Mouse (Mus musculus) embryonic facial prominence, embryonic 10.5 days (tissue): ENCODE data around the gene Fam209. TPM values are rescaled to one million over a fixed set of nuclear protein-coding genes. Genes with fewer than 3 reads are reported as not detected.

Source experiments
- DNase-seq: peaks from one replicate; pipeline ENCODE4 v3.0.0-alpha.2; 2017; ENCODE audit warnings: low spot score
- H3K27ac ChIP-seq: fragments of 300-500 bp; sonication (generic); replicated peaks from 2 replicates; pipeline ENCODE4 v1.5.1; 2016; ENCODE audit warnings: mild to moderate bottlenecking
- H3K27me3 ChIP-seq: fragments of 300-500 bp; sonication (generic); replicated peaks from 2 replicates; pipeline ENCODE4 v1.6.1; 2016; ENCODE audit warnings: low read depth, mild to moderate bottlenecking; ENCODE audit not compliant: poor library complexity, severe bottlenecking
- H3K36me3 ChIP-seq: fragments of 300-500 bp; sonication (generic); replicated peaks from 2 replicates; pipeline ENCODE4 v1.6.1; 2016; ENCODE audit warnings: mild to moderate bottlenecking, moderate library complexity
- H3K4me1 ChIP-seq: fragments of 300-500 bp; sonication (generic); 2 replicates; pipeline ENCODE4 v1.6.1; 2016
- H3K4me3 ChIP-seq: fragments of 300-500 bp; sonication (generic); 2 replicates; pipeline ENCODE4 v1.5.1; 2016; ENCODE audit warnings: mild to moderate bottlenecking, moderate library complexity
- H3K9me3 ChIP-seq: fragments of 300-500 bp; sonication (generic); 2 replicates; pipeline ENCODE4 v1.6.1; 2016; ENCODE audit warnings: mild to moderate bottlenecking
- WGBS: fragments of 180-500 bp; shearing (Covaris S2); methylation state at CpG from one replicate; pipeline ENCODE4 v1.1.7; 2016; 5-methylcytosine and 5-hydroxymethylcytosine counted together
- polyA plus RNA-seq: library from polyadenylated mRNA; unstranded; fragments of >200 nt; fragmentation: Nextera tagmentation; extraction: Ambion mirVana; gene quantifications from 2 replicates; pipeline ENCODE4 v1.2.1, GENCODE M21; 2016

Fam209 gene
- polyA plus RNA-seq, 1 experiment from 2014 or later = 0.30 TPM

GRCm38 (mm10) chr2:172481654-172482385, 9.5 kb downstream of the Fam209 start:
- peaks cover 21% of the 10 kb centered on the region for H3K4me1 ChIP-seq
- no peak overlapping the region for H3K4me3 ChIP-seq
- H3K36me3 ChIP-seq = no peaks in the 10 kb centered on the region
- DNase-seq = no peak
- no peaks in the 10 kb centered on the region for H3K9me3 ChIP-seq
- H3K27ac ChIP-seq = no peak overlapping the region
- H3K27me3 ChIP-seq = 0 out of 2 replicates have a peak, but pooled peaks cover 2% of the 10 kb centered on the region
- WGBS = 80% methylated on average over 16 of the region's 16 CpGs

GRCm38 (mm10) chr2:172483766-172484413, 11.6 kb downstream of the Fam209 start:
- DNase-seq = no peak
- H3K9me3 ChIP-seq = no peaks in the 10 kb centered on the region
- no peak overlapping the region for H3K4me3 ChIP-seq
- WGBS = 87% methylated on average over 14 of the region's 14 CpGs
- H3K27me3 ChIP-seq = no peaks in the 10 kb centered on the region
- peaks cover 11% of the 10 kb centered on the region for H3K4me1 ChIP-seq
- no peak overlapping the region for H3K27ac ChIP-seq
- no peaks in the 10 kb centered on the region for H3K36me3 ChIP-seq

- DNase-seq = peak; percentile 70
- H3K4me1 ChIP-seq = peaks cover 11% of the 10 kb centered on the region
- peak overlapping the region; percentile 63 for H3K27ac ChIP-seq
- peak overlapping the region; percentile 16; the same call in 1 of the 2 replicates for H3K4me3 ChIP-seq
- H3K9me3 ChIP-seq = no peaks in the 10 kb centered on the region
- H3K36me3 ChIP-seq = no peaks in the 10 kb centered on the region
- no peaks in the 10 kb centered on the region for H3K27me3 ChIP-seq
- WGBS = 28% methylated on average over 12 of the region's 12 CpGs
Measured at GRCm38 (mm10) chr2:172484696-172485370, 12.5 kb downstream of the Fam209 start.

GRCm38 (mm10) chr2:172496736-172497345, 24.5 kb downstream of the Fam209 start:
- WGBS = 69% methylated on average over 8 of the region's 8 CpGs
- no peaks in the 10 kb centered on the region for H3K27me3 ChIP-seq
- peaks cover 13% of the 10 kb centered on the region for H3K4me1 ChIP-seq
- no peak overlapping the region for H3K27ac ChIP-seq
- no peak for DNase-seq
- H3K36me3 ChIP-seq = no peaks in the 10 kb centered on the region
- no peaks in the 10 kb centered on the region for H3K9me3 ChIP-seq
- H3K4me3 ChIP-seq = no peak overlapping the region

GRCm38 (mm10) chr2:172498823-172499222, 26.5 kb downstream of the Fam209 start:
- no peak for DNase-seq
- Histone ChIP-seq H3K4me1 (peaks cover 21% of the 10 kb centered on the region), H3K27ac (no peak overlapping the region), H3K27me3 (no peaks in the 10 kb centered on the region), H3K4me3 (no peak overlapping the region), H3K9me3 (no peaks in the 10 kb centered on the region), H3K36me3 (no peaks in the 10 kb centered on the region)
- WGBS = 64% methylated on average over 3 of the region's 3 CpGs

- no peaks in the 10 kb centered on the region for H3K27me3 ChIP-seq
- no peak for DNase-seq
- peaks cover 21% of the 10 kb centered on the region for H3K4me1 ChIP-seq
- H3K36me3 ChIP-seq = no peaks in the 10 kb centered on the region
- H3K27ac ChIP-seq = peak overlapping the region; percentile 24; the same call in 1 of the 2 replicates
- H3K4me3 ChIP-seq = no peak overlapping the region
- H3K9me3 ChIP-seq = no peaks in the 10 kb centered on the region
- 51% methylated on average over 7 of the region's 7 CpGs for WGBS
Measured at GRCm38 (mm10) chr2:172500752-172501316, 28.5 kb downstream of the Fam209 start.

GRCm38 (mm10) chr2:172501341-172501740, 29.0 kb downstream of the Fam209 start:
- peaks cover 21% of the 10 kb centered on the region for H3K4me1 ChIP-seq
- 3% methylated on average over 4 of the region's 4 CpGs for WGBS
- no peak overlapping the region for H3K4me3 ChIP-seq
- no peaks in the 10 kb centered on the region for H3K9me3 ChIP-seq
- H3K27me3 ChIP-seq = no peaks in the 10 kb centered on the region
- H3K36me3 ChIP-seq = no peaks in the 10 kb centered on the region
- H3K27ac ChIP-seq = no peak overlapping the region; the same call in 1 of the 2 replicates
- DNase-seq = peak; percentile 76

- no peaks in the 10 kb centered on the region for H3K36me3 ChIP-seq
- peak; percentile 34 for DNase-seq
- 65% methylated on average over 14 of the region's 14 CpGs for WGBS
- no peak overlapping the region for H3K4me3 ChIP-seq
- H3K4me1 ChIP-seq = peaks cover 16% of the 10 kb centered on the region
- no peak overlapping the region for H3K27ac ChIP-seq
- H3K9me3 ChIP-seq = no peaks in the 10 kb centered on the region
- H3K27me3 ChIP-seq = no peaks in the 10 kb centered on the region
Measured at GRCm38 (mm10) chr2:172502168-172502567, 29.8 kb downstream of the Fam209 start.

GRCm38 (mm10) chr2:172506121-172506520, 33.8 kb downstream of the Fam209 start:
- Histone ChIP-seq H3K9me3 (no peaks in the 10 kb centered on the region), H3K27me3 (no peaks in the 10 kb centered on the region), H3K4me1 (peaks cover 10% of the 10 kb centered on the region), H3K27ac (no peak overlapping the region), H3K36me3 (no peaks in the 10 kb centered on the region), H3K4me3 (no peak overlapping the region)
- DNase-seq = no peak
- WGBS = 87% methylated on average over 7 of the region's 7 CpGs

GRCm38 (mm10) chr2:172510056-172510712, 37.9 kb downstream of the Fam209 start:
- H3K9me3 ChIP-seq = no peaks in the 10 kb centered on the region
- H3K4me1 ChIP-seq = no peaks in the 10 kb centered on the region
- H3K27me3 ChIP-seq = 0 out of 2 replicates have a peak, but pooled peaks cover 8% of the 10 kb centered on the region
- no peak overlapping the region for H3K4me3 ChIP-seq
- no peaks in the 10 kb centered on the region for H3K36me3 ChIP-seq
- H3K27ac ChIP-seq = no peak overlapping the region
- WGBS = 90% methylated on average over 15 of the region's 15 CpGs
- no peak for DNase-seq

GRCm38 (mm10) chr2:172510899-172511298, 38.6 kb downstream of the Fam209 start:
- Histone ChIP-seq H3K27ac (no peak overlapping the region), H3K9me3 (no peaks in the 10 kb centered on the region), H3K4me3 (no peak overlapping the region), H3K36me3 (no peaks in the 10 kb centered on the region), H3K27me3 (0 out of 2 replicates have a peak, but pooled peaks cover 9% of the 10 kb centered on the region), H3K4me1 (no peaks in the 10 kb centered on the region)
- DNase-seq = no peak
- 63% methylated on average over 3 of the region's 3 CpGs for WGBS
